Mouse (Mus musculus) C2C12 (cell line): ENCODE measurements around the gene Slc4a8. TPM values are rescaled to one million over a fixed set of nuclear protein-coding genes. Genes with fewer than 3 reads are reported as not detected.
"Not testable (repeated sequence)": the region's sequence is repeated elsewhere in the genome, so short reads cannot be mapped to it uniquely, and the experiment has no call there.

Source experiments
- H3K27me3 ChIP-seq: one replicate; pipeline ENCODE4 v1.6.1; 2011; ENCODE audit not compliant: control insufficient read depth, insufficient read depth, insufficient read length
- H3K36me3 ChIP-seq: one replicate; pipeline ENCODE4 v1.6.1; 2011; ENCODE audit not compliant: control insufficient read depth, insufficient read depth
- H3K4me3 ChIP-seq: one replicate; pipeline ENCODE4 v1.5.1; 2011; ENCODE audit warnings: mild to moderate bottlenecking, control low read depth; ENCODE audit not compliant: poor library complexity, insufficient read depth, severe bottlenecking
- H3K79me2 ChIP-seq: one replicate; pipeline ENCODE4 v1.6.1; 2011; ENCODE audit not compliant: control insufficient read depth, insufficient read depth
- H3K79me3 ChIP-seq: one replicate; pipeline ENCODE4 v1.6.1; 2011; ENCODE audit warnings: low read depth, control low read depth
- H3ac ChIP-seq: one replicate; pipeline ENCODE3; 2011; ENCODE audit warnings: low read depth; ENCODE audit not compliant: control insufficient read depth, insufficient read length
- CEBPB ChIP-seq: IDR thresholded peaks from one replicate; pipeline ENCODE4 v1.6.1; 2011; ENCODE audit warnings: low read depth, mild to moderate bottlenecking, control low read depth, moderate library complexity
- CTCF ChIP-seq: IDR thresholded peaks from one replicate; pipeline ENCODE4 v1.5.1; 2011; ENCODE audit not compliant: control insufficient read depth, insufficient read depth, insufficient read length
- FOSL1 ChIP-seq: IDR thresholded peaks from one replicate; pipeline ENCODE4 v1.8.0; 2011; ENCODE audit warnings: mild to moderate bottlenecking, low read length; ENCODE audit not compliant: poor library complexity, insufficient read depth, severe bottlenecking
- MAX ChIP-seq: IDR thresholded peaks from one replicate; pipeline ENCODE4 v1.6.1; 2011; ENCODE audit warnings: mild to moderate bottlenecking, control low read depth
- MYOD1 ChIP-seq: IDR thresholded peaks from one replicate; pipeline ENCODE4 v1.6.1; 2011; ENCODE audit warnings: low read depth; ENCODE audit not compliant: control insufficient read depth, insufficient read length
- MYOG ChIP-seq: IDR thresholded peaks from one replicate; pipeline ENCODE4 v1.6.1; 2011; ENCODE audit not compliant: control insufficient read depth, insufficient read length; ENCODE audit errors: extremely low read depth
- USF1 ChIP-seq: IDR thresholded peaks from one replicate; pipeline ENCODE4 v1.6.1; 2011; ENCODE audit warnings: low read depth, mild to moderate bottlenecking, control low read depth, moderate library complexity
- polyA plus RNA-seq: library from polyadenylated mRNA; unstranded; fragments of >200 nt; fragmentation: generic; extraction: Trizol; gene quantifications from one replicate; pipeline ENCODE4 v1.2.1, GENCODE M21; 2012; ENCODE audit warnings: missing spikeins

Gene Slc4a8
- polyA plus RNA-seq, 1 experiment = 11.9 TPM

- TF ChIP-seq MAX (no peak), FOSL1 (no peak), CTCF (no peak), MYOG (no peak), CEBPB (no peak), USF1 (no peak), MYOD1 (no peak)
Observed at GRCm38 (mm10) chr15:100815310-100815709, 53.8 kb downstream of the Slc4a8 start.

GRCm38 (mm10) chr15:100818860-100819259, 57.3 kb downstream of the Slc4a8 start:
- Histone ChIP-seq H3K79me2 (no peaks in the 10 kb centered on the region), H3ac (no peak overlapping the region), H3K27me3 (peaks cover 12% of the 10 kb centered on the region), H3K36me3 (peaks cover 5% of the 10 kb centered on the region), H3K4me3 (no peak overlapping the region), H3K79me3 (no peaks in the 10 kb centered on the region)
- TF ChIP-seq MAX = no peak
- peak; percentile 76 for TF ChIP-seq MYOD1
- no peak for TF ChIP-seq CEBPB

More at GRCm38 (mm10) chr15:100815310-100815709, 53.8 kb downstream of the Slc4a8 start:
- H3K79me3 ChIP-seq = no peaks in the 10 kb centered on the region
- H3K4me3 ChIP-seq = no peak overlapping the region
- H3ac ChIP-seq = no peak overlapping the region
- H3K27me3 ChIP-seq = no peaks in the 10 kb centered on the region
- H3K36me3 ChIP-seq = peaks cover 5% of the 10 kb centered on the region
- H3K79me2 ChIP-seq = no peaks in the 10 kb centered on the region

GRCm38 (mm10) chr15:100821824-100822223, 60.3 kb downstream of the Slc4a8 start:
- H3K79me3 ChIP-seq = no peaks in the 10 kb centered on the region
- peaks cover 36% of the 10 kb centered on the region for H3K27me3 ChIP-seq
- TF ChIP-seq CTCF = no peak
- TF ChIP-seq USF1 = no peak
- TF ChIP-seq MYOG = no peak
- no peak for TF ChIP-seq FOSL1
- TF ChIP-seq MYOD1 = no peak
- no peak for TF ChIP-seq CEBPB
- TF ChIP-seq MAX = no peak
- H3ac ChIP-seq = no peak overlapping the region
- no peak overlapping the region for H3K4me3 ChIP-seq
- H3K36me3 ChIP-seq = no peaks in the 10 kb centered on the region
- H3K79me2 ChIP-seq = no peaks in the 10 kb centered on the region

GRCm38 (mm10) chr15:100822370-100822769, 60.8 kb downstream of the Slc4a8 start:
- not testable (repeated sequence) for H3K4me3 ChIP-seq, H3ac ChIP-seq, H3K79me3 ChIP-seq, H3K79me2 ChIP-seq, H3K36me3 ChIP-seq
- H3K27me3 ChIP-seq = peaks cover 39% of the 10 kb centered on the region

GRCm38 (mm10) chr15:100825249-100825856, 63.8 kb downstream of the Slc4a8 start:
- H3K79me2 ChIP-seq = no peaks in the 10 kb centered on the region
- H3K79me3 ChIP-seq = no peaks in the 10 kb centered on the region
- H3ac ChIP-seq = no peak overlapping the region
- TF ChIP-seq MYOG (no peak), FOSL1 (no peak), CEBPB (no peak), MAX (no peak), MYOD1 (no peak), USF1 (no peak), CTCF (no peak)
- peaks cover 54% of the 10 kb centered on the region for H3K27me3 ChIP-seq
- H3K36me3 ChIP-seq = no peaks in the 10 kb centered on the region
- H3K4me3 ChIP-seq = no peak overlapping the region

- peaks cover 58% of the 10 kb centered on the region for H3K27me3 ChIP-seq
- no peaks in the 10 kb centered on the region for H3K79me2 ChIP-seq
- TF ChIP-seq CEBPB (no peak), FOSL1 (no peak), MYOG (no peak), MAX (no peak), CTCF (no peak), USF1 (no peak), MYOD1 (no peak)
- no peak overlapping the region for H3K4me3 ChIP-seq
- no peaks in the 10 kb centered on the region for H3K79me3 ChIP-seq
- no peak overlapping the region for H3ac ChIP-seq
- no peaks in the 10 kb centered on the region for H3K36me3 ChIP-seq
Observed at GRCm38 (mm10) chr15:100826076-100826475, 64.5 kb downstream of the Slc4a8 start.
